Mouse (Mus musculus) Patski (cell line): ENCODE results near the gene Pdzrn3. TPM values are rescaled to one million over a fixed set of nuclear protein-coding genes. Genes with fewer than 3 reads are reported as not detected.

Experiments
- ATAC-seq: fragments of 100-300 bp; one replicate; pipeline ENCODE4 v1.8.0; 2021
- CTCF ChIA-PET: fragments of 350-600 bp; sonication (Branson Sonifier 250); formaldehyde crosslinking; loops from one replicate; lab custom pipeline; 2022; ENCODE audit warnings: inconsistent platforms; lab: Charles Lee
- POLR2A ChIA-PET: fragments of 350-600 bp; sonication (Branson Sonifier 250); formaldehyde crosslinking; loops from one replicate; lab custom pipeline; 2022; ENCODE audit warnings: antibody characterized with exemption, inconsistent platforms; lab: Charles Lee
- DNase-seq: peaks from one replicate; pipeline ENCODE4 v3.0.0-alpha.2; 2011; ENCODE audit warnings: low read depth, low spot score
- H3K27me3 ChIP-seq: fragments of 371-371 bp; one replicate; pipeline ENCODE4 v1.5.1; 2021
- CTCF ChIP-seq: fragments of 100-300 bp; IDR thresholded peaks from one replicate; pipeline ENCODE4 v1.5.1; 2021
- in situ Hi-C: fragments of 300-500 bp; cut with MboI; formaldehyde crosslinking; loops from 3 replicates; pipeline ENCODE4 v1.11.1; 2018; ENCODE audit warnings: low pct_unique_long_range_greater_than_20kb, mixed read lengths
- polyA plus RNA-seq: library from polyadenylated mRNA; unstranded; gene quantifications from one replicate; pipeline ENCODE4 v1.2.3, GENCODE M21; 2021

Pdzrn3 gene
- polyA plus RNA-seq, 1 experiment from 2014 or later, result 10.1 TPM

DNA sequence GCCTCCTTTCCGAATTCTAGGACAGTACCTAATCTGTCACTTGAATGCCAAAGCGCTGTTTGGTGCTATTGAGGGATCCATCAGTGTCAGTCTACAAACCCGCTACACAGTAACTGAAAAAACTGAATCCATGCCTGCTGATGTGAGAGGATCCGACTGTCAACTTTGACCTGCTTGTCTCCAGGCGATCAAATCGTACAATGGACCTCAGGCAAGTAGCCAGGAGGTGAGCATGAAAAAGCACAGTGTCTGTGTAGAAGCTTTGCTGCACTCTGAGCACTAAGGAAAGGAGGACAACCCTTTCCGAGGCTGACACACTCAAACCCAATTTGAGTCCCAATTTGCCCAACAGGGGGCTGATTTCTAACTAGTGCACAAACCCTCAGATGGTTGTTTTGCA, 24.0 kb downstream of the Pdzrn3 start:
- no peaks in the 10 kb centered on the region for H3K27me3 ChIP-seq
- TF ChIP-seq CTCF, result no peak
- ATAC-seq (no peak), DNase-seq (no peak)
- POLR2A ChIA-PET, result no interaction called here
- in situ Hi-C loops, result no loop called here
- CTCF ChIA-PET, result no interaction called here

DNA sequence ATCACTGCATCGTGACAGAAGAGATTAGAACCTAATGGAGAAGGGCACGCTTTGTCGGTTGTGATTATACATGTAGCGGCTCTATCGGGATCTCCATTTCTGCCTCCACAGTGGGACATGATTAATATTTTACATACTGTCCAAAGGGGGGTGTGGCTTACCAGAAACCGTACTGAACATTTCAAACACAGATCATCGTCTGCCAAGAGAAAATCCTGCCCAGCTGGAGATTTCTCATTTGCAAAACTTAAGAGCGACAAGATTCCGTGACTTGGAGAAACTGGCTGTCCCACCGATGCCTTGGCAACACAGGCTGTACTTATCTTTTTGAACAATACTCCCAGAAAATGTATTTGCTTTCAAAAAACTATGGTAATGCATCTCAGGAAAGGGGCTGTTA, 25.1 kb downstream of the Pdzrn3 start:
- no peak for DNase-seq
- no peak for ATAC-seq
- no peaks in the 10 kb centered on the region for H3K27me3 ChIP-seq
- no peak for TF ChIP-seq CTCF
- in situ Hi-C loops, result no loop called here
- ChIA-PET CTCF (no interaction called here), POLR2A (no interaction called here)

DNA sequence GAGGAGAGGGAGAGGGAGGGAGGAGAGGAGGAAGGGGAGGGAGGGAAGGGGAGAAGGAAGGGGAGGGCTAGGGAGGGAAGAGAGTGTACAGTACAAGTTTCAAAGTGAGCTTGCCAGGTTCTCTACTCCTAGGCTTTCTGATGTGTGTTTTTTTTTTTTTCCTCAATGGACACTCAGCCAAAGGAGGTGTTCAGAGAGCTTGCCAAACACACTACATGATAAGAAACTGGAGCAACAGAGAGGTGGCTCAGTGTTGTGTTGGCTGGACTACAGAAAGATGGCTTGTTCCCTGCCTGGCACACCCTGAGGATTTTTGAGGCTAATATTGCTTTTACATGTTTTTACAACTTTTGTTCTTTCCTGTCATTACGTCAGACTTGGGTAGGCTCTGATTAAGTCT, 26.6 kb downstream of the Pdzrn3 start:
- no peak for TF ChIP-seq CTCF
- in situ Hi-C loops, result no loop called here
- ATAC-seq (no peak), DNase-seq (no peak)
- ChIA-PET CTCF (interaction anchor here (0.6 to 1.0 kb wide), 3 partner anchors 25 to 80 kb away, joined by 3 read pairs; no protein-coding TSS in a partner anchor), POLR2A (no interaction called here)
- H3K27me3 ChIP-seq, result no peaks in the 10 kb centered on the region

DNA sequence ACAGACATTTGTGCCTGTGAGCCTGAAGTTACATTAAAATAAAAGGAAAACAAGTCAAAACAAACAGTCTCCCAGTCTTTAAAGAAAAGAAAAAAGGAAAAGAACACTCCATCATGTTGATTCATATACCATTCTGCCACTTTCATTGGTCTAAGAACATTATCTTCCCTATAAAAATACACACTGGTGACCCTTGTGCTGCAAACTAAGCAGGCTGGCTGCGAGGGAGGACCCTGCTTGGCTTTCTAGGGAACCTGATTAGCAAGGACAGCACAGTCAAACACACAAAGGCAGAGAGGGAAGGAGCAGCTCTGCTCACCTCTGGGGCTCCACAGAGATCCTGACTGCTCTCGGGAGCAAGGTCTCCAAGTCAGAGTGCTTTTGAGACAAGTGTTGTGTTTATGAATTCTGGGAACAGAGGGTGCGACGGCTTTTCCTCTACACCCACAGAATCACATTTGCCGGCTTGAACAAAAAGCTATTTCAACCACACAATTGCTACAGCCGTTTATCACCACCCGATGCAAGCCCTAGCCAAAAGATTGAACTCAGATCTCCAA, 27.2 kb downstream of the Pdzrn3 start:
- POLR2A ChIA-PET, result no interaction called here
- no peak for TF ChIP-seq CTCF
- CTCF ChIA-PET, result interaction anchor here (0.6 to 1.0 kb wide), 3 partner anchors 26 to 79 kb away, joined by 3 read pairs; no protein-coding TSS in a partner anchor
- ATAC-seq (no peak), DNase-seq (no peak)
- in situ Hi-C loops, result no loop called here
- no peaks in the 10 kb centered on the region for H3K27me3 ChIP-seq

DNA sequence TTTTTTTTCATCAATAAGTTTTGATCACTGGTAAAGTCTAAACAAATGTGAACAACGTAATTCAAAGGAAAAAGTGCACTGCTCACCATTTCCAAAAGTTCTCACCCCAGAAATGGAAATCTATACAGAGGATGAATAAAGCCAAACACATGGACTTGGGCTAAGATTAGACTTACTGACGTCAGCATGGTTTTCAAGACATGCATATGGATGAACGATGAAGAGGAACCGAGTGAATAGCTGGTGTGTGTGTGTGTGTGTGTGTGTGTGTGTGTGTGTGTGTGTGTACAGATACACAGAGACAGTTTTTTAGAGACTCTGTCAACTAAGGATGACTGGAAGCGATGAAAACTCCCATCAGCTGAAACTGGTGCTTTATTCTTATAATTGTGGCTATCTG, 29.2 kb downstream of the Pdzrn3 start:
- no peak for ATAC-seq
- POLR2A ChIA-PET, result no interaction called here
- DNase-seq, result no peak
- CTCF ChIA-PET, result no interaction called here
- H3K27me3 ChIP-seq, result no peaks in the 10 kb centered on the region
- no peak for TF ChIP-seq CTCF
- in situ Hi-C loops, result loop anchor here (25.0 kb wide), 1 partner anchor 764 kb away; no protein-coding TSS in a partner anchor

DNA sequence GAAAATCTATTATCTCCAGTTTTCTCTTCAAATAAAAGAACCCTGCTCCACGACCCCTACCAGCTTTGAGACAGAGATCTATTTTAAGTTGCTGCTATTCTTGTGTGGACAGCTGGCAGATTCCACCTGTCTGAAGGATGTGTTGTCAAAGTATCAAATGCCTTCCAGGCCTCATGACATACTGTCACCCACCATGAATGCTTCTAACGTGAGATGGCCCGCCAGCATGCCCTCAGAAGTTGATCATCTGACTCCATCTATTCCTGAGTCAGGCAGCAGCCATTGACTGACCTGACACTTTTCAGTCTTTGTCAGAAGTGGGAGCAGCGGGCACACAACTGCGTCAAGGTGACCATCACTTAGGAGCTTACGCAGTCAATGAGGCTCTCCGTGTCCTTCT, 37.6 kb downstream of the Pdzrn3 start:
- H3K27me3 ChIP-seq, result no peaks in the 10 kb centered on the region
- ATAC-seq, result no peak
- in situ Hi-C loops, result loop anchor here (25.0 kb wide), 1 partner anchor 772 kb away; no protein-coding TSS in a partner anchor
- no peak for TF ChIP-seq CTCF
- no peak for DNase-seq
- ChIA-PET POLR2A (no interaction called here), CTCF (interaction anchor here (1.5 kb wide), 1 partner anchor 10 kb away, joined by 4 read pairs; no protein-coding TSS in a partner anchor)

DNA sequence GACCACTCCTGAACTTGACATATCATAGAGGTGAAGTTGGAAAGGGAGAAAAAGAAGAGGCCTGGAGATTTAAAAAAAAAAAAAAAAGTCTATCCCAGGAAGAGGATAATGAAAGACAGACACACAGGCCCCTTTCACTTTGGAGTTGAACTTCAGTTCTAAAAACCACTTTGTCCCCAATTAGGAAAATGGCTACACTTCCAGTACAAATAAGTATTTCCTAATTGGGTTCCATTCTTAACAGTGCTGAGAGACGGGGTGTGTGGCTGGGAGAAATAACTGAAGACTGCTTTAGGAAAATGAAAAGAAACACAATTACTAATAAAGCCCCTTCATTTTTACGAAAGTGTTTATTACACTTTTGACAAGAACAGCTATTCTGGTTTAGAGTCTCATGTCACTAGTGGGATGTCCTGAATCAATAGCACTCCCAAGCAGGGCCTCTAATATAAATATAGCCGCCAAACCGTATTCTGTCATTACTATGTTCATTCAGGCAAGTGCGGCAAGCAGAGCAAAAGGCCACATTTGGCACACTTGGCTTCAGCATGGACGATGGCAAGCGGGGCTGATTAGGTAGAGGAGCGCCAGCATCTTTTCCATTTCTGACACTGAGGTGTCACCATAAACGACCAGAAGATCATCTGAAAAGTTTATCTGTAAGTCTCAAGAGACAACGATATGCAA, 39.7 kb downstream of the Pdzrn3 start:
- H3K27me3 ChIP-seq, result no peaks in the 10 kb centered on the region
- ATAC-seq (no peak), DNase-seq (no peak)
- ChIA-PET CTCF (no interaction called here), POLR2A (no interaction called here)
- in situ Hi-C loops, result loop anchor here (25.0 kb wide), 1 partner anchor 774 kb away; no protein-coding TSS in a partner anchor
- no peak for TF ChIP-seq CTCF

DNA sequence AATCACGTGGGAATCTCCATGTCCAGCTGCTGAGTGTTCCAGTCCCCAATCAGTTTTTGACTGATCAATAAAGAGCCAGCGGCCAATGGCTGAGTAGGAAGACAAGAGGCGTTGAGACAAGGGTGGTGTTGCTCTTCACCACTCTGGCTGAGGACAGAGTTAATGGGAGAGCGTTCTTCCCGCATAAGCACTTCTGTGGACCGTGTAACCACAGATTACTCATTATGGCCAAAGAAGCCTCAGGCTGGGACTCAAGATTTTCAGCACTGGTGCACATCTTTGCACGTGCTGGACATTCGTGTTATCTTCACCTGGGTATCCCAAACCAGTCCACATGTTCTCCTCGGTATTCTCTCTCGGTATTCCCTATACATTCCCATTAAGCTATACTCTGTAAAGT, 41.0 kb downstream of the Pdzrn3 start:
- no peaks in the 10 kb centered on the region for H3K27me3 ChIP-seq
- DNase-seq (no peak), ATAC-seq (peak; percentile 99)
- ChIA-PET POLR2A (interaction anchor here (1.4 kb wide), 1 partner anchor 10 kb away, joined by 3 read pairs; no protein-coding TSS in a partner anchor), CTCF (interaction anchor here (1.1 to 2.9 kb wide), 2 partner anchors 21 to 70 kb away, joined by 3 to 7 read pairs; no protein-coding TSS in a partner anchor)
- in situ Hi-C loops, result loop anchor here (25.0 kb wide), 1 partner anchor 776 kb away; no protein-coding TSS in a partner anchor
- TF ChIP-seq CTCF, result no peak

DNA sequence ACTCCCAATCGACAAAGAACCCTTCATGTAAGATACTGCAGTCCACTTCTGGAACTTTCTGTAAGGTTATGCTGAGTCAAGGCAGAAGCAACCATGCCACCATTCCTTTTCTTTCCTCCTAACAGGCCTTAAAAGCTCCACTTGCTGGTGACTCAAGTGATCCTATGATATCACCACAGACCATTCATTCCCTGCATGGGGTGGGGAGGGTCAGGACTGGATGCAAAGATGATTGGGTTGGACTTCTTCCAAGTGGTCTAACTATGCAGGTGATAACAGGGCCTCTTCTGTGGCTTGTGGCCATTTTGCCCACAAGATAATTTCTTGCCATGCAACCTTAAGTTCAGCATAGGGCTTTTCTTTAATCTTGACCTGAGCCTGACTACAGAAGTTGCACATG, 42.0 kb downstream of the Pdzrn3 start:
- POLR2A ChIA-PET, result interaction anchor here (1.4 kb wide), 1 partner anchor 11 kb away, joined by 3 read pairs; no protein-coding TSS in a partner anchor
- ATAC-seq (peak; percentile 8), DNase-seq (no peak)
- CTCF ChIA-PET, result interaction anchor here (2.9 kb wide), 1 partner anchor 69 kb away, joined by 7 read pairs; no protein-coding TSS in a partner anchor
- in situ Hi-C loops, result loop anchor here (25.0 kb wide), 1 partner anchor 777 kb away; no protein-coding TSS in a partner anchor
- H3K27me3 ChIP-seq, result no peaks in the 10 kb centered on the region
- no peak for TF ChIP-seq CTCF

DNA sequence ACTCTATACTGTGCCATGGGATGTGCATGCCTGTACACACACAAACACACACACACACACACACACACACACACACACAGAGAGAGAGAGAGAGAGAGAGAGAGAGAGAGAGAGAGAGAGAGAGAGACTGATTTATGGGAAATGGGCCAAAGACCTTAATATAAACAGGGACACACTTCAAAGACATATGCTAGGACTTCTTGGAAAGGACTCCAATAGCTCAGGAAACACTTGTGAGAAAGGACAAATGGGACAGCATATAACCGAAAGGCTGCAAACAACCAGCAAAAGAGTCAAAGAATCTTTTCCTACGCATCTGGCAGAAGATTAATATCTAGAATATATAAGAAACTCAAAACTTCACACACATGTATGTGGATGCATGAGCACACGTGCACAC, 43.2 kb downstream of the Pdzrn3 start:
- DNase-seq (no peak), ATAC-seq (no peak)
- no peaks in the 10 kb centered on the region for H3K27me3 ChIP-seq
- no peak for TF ChIP-seq CTCF
- ChIA-PET CTCF (interaction anchor here (0.8 to 2.9 kb wide), 3 partner anchors 12 to 67 kb away, joined by 3 to 7 read pairs (median 3); no protein-coding TSS in a partner anchor), POLR2A (no interaction called here)
- in situ Hi-C loops, result loop anchor here (25.0 kb wide), 1 partner anchor 778 kb away; no protein-coding TSS in a partner anchor
